Mouse (Mus musculus) mouse embryonic stem cell (cell line): ENCODE results near the gene Mapk8ip1.
"Not testable (repeated sequence)": the region's sequence is repeated elsewhere in the genome, so short reads cannot be mapped to it uniquely, and the experiment has no call there.

ENCODE experiments used
- in situ Hi-C, 2 experiments: fragments of 300-500 bp; cut with MboI; formaldehyde crosslinking; loops; 1 replicate in 1 of 2; 3 replicates in 1 of 2; pipeline ENCODE4 v1.14.3; 2019 to 2020; ENCODE audit warnings: low sequenced_read_pairs in 2 of 2, low pct_unique_long_range_greater_than_20kb in 1 of 2, mixed read lengths in 1 of 2; ENCODE audit not compliant: unreplicated experiment in 1 of 2

Gene Mapk8ip1

DNA sequence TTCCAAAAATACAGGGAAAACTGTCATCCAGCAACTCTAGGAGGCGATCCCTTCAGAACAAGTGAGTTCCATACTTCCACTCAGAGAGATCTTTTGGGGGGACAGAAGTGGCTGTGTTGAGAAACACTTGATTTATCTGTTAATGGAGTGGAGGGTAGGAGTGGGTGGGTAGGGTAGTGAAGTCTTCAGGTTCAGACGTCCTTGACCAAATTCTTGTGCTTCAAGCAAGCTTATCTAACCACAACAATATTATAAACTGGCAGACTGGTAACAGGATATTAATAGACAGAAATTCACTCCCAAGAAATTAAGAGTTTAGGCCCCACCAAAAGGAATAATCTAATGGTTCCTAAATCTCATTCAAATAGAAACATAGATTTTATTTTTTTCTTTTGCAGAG lies 29.0 kb upstream of the Mapk8ip1 start:
- in situ Hi-C loops, result no loop called here

DNA sequence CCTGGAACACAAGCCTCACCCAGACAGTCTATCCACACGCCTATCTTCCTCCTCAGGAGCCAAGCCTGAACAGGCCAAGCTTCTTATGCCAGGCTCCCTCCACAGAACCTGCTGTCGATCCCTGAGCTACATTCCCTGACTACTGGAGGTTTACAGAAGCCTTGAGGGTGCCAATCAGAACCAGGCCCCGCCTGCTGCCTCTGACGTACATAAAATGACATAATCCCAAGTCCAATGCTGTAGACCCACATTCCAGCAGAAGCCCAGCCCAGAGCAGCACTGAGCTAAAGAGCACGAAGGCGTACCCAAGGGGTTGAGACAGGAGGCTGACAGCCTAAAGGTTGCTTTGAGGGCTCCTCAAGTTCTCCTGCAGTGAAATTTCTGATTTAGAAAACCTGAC lies 26.8 kb upstream of the Mapk8ip1 start:
- in situ Hi-C loops, result no loop called here

DNA sequence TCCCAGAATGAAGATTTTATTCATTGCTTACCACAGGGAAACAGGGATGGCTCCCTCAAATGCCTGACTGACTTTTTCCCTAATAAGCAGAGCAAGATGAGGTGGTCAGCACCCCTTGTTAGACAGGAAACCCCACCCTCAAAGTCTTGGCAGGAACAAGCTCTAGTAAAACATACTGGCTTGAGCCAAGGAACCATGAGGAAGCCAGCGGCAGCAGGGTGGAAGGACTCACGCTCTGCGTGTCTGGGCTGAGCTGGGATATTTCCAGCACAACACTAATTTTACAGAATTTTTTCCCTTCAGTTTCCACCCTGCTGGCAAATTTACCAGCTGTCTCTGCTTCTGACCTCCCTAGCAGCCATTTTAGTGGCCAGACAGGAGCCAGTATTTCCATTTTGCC lies 25.4 kb upstream of the Mapk8ip1 start:
- in situ Hi-C loops, result no loop called here

DNA sequence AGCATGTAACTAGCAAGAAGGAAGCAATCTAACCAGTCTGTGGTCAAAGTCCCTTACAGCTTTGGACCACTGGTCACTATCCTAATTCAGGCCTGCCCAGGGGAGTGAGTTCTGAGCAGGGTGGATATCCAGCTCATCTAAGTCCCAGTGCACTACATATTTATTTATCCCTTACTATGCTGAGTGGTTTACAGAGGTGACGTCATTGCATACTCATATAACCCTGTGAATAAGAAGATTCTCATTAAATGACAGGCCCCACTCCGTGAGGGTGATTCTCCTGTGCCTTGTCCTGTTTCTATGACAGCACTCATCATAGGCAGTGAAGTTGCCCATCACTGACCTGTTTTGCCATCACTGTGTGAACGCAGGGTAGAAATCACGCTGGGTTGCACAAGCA lies 24.3 kb upstream of the Mapk8ip1 start:
- in situ Hi-C loops, result no loop called here

DNA sequence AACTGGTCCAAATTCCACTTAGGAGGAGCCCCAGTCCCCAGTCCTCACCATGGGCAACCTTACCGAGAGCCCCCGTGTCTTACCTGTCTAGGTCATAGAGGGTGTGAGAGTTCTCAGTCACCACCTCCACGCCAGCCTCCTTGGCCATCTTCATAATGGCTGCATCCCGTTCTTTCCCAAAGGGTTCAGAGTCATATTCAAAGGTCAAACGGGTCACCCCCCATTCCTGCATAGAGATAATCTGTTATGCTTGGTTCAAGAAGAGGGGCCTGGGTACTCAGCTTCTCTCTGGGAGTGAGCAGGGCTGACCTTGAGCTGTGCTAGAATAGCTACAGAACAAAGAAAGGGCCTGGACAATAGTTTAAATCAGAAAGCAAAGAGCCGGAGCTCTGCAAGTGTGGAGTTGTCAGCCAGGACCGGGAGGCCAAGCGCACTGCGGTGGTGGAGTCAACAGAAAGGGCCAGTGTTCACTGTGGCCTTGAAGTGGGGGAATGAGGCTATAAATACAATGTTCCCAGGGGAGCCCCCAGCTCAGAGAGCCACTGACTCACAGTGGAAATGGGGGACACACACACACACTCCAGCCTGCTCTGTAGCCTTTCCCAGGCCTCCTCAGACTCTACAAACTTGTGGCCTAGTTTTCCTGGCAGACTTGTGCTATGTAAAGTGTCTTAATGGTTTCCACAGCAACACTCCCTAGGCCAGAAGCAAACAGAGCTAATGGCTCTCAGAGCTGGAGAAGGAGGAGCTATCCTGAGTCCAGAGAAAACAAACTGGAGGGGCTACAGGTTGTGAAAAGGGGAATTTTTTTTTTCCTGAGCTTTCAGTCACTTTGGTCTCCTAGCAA lies 23.6 kb upstream of the Mapk8ip1 start:
- in situ Hi-C loops, result no loop called here

DNA sequence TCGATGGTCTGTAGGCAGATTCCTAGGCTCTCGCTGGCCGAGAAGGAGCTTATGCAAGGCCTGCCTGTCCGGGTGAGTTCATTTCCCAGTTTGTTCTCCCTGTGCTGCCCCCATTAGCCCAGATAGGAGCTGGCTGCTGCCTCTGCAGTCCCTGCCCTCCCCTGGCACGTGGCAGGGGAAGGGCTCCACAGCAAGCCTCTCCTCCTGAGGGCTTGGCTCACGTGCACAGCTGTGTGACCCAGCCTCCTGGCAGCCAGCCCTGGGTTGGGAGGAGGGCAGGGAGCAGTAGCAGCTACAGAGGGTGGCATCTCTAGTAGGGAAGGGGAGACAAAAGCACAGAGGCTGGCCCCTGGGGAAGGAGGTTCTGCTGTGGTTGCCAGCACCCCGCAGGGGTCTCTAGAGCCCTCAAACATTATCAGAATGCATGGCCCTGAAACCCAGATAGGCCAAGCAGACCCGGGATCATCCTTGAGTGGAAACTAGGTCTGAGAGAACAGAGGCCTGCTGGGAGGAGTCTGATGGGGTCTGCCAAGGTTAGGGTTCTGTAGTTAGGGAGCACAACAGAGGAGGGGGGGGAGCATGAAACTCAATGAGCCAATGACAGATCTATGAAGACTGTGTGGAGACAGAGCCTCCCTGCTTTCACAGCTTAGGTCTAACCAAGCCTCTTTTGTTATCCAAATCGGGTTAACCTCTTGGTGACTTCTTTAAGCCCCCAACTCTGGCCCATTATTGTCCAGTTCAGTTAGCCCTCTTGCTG lies 22.8 kb upstream of the Mapk8ip1 start:
- in situ Hi-C loops, result no loop called here

DNA sequence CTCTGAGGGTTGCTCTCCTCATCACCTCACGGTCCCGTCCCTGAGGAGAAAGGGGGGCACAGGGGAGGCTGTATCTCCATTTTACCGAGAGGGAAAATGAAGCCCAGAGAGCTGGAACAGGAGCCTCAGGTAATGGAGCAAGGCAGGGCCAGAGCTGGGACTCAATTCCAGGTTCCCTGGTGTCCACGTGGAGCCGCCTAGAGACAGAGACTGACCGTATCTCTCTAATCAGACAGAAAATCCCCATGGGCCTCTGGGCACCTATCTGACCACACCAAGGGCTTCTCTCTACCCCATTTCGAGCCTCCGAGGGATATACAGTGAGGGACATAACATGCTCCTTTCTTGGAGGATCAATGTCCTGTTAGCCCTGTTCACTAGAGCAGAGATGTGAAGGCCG lies 22.1 kb upstream of the Mapk8ip1 start:
- in situ Hi-C loops, result no loop called here

DNA sequence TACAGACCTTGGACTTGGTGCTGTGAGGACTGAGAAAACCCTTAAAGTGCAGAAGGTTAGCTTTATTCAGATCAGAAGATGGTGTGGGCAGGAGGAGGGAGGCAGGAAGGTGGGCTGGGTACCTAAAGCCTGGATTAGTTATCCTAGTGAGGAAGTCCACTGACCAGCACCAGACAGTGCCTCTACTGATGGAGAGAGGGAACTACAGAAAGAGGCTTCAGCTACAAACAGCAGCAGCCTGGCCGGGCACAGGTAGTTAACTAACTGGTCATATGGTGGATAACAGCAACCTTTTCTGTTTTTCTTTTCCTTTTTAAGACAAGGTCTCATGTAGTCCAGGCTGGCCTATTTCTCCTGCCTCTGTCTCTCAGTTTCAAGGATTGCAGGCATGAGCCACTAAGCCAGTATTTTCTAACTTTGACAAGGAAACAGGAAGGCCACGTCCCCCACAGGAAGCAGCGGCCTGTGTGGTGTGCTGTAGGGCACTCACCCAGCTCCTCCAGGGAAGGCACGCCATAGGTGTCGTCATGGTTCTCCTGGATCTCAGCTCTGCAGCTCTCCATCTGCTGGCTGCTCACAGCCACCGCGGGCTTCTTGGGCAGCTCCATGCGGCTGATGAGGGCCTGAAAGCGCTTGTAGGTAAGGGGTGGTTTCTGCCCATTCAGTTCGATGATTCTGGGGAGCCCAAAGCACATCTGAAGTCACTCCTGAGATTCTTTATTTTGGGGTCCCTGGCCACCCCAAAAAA lies 21.5 kb upstream of the Mapk8ip1 start:
- in situ Hi-C loops, result no loop called here

DNA sequence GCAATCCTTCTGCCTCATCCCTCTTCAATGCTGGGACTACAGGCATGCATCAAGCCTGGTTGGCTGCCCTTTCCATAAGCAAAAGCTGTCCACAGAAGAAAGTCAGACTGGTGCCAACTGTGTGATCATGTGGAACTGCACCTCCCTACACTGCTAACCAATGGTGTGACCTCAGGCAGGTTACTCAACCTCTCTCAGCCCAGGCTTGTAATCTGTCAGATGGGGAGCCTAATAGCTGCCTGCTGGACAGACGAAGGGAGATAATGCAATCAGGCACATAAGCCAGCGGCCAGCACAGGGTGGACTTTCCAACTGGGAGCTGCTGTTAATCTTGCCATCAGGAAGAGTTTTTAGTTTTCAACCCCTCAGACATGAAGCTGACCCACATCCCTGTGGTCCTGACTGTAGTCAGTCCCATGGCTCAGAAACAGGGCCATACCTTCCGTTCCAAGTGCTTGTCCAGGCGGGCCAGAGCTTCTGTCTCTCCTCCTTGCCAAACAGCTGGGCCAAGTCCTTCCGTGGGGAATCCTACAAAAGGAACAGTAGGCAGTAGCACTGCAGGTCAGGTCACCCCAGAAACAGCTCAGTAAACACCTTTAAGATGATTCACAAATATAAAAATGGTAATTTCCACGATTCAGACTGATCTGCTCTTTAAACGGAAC lies 20.8 kb upstream of the Mapk8ip1 start:
- in situ Hi-C loops, result no loop called here

DNA sequence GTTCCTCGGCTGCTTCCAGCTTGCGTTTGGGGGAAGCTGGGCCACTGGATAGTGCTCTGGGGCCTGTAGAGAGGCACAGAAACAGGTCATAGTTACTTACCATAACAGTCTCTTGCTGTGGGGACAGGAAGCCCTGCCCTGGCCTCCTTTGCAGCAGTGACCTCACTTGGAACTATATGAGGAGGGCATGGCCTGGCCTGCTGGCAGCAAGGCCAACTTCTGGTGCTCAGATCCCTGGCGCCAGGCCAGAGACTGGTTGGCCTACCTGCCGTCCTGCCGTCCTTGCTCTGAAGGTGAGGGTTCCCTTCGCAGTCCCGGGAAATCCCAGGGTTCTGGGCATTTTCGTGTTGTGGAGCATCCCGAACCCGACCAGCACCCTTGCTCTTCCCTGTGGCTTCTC lies 10.6 kb upstream of the Mapk8ip1 start:
- in situ Hi-C loops, result no loop called here

DNA sequence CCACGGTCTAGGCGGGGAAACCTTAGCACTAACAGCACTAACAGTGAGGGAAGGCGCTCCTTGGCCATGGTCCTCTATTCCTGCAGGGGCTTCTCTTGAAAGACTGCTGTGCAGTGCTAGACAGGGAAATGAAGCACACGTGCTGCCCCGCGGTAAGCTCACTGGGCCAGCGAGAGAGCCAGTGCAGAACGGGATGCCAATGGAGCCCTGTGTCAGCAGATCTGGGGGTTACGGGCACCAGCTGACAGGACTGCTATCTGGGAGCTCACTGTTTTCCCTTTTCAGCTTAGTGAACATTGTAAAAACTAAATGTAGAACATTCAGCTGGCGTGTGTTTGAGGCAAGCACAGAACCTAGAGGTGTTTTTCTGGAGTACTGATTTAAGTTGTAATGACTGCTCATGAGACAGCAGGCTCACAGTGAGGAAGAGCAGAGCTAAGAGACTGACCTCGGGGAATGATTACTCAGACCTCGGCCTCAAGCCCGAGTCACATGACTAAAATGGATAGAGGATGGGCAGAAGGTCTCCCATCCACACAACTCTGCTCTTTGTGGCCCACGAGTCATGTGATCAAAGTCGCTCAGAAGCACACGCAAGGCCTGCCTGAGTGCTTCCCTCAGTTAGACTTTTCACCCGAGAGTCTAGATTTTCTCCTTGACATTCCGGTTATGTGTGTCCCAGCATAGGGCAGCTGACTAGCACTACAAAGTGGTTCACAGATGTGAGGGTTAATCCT lies 7.4 kb upstream of the Mapk8ip1 start:
- in situ Hi-C loops, result no loop called here

DNA sequence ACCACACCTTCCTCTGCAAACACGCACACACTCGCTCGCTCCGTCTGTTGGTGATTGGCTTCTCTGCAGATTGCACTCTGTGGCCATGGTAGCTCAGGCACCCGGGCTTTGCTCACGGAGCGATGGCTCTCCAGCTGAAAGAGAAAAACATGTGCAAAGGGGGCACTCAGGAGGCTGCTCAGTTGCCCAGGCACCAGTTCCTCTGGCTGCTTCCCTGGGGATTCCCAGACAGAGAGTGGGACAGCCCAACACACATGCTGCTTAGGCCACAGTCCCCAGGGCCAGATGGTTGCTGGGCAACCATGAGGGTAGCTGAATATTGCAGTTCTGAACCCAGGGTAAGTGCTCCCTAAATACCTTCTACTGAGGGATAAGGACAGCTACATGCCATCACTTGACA lies 4.6 kb upstream of the Mapk8ip1 start:
- in situ Hi-C loops, result no loop called here

DNA sequence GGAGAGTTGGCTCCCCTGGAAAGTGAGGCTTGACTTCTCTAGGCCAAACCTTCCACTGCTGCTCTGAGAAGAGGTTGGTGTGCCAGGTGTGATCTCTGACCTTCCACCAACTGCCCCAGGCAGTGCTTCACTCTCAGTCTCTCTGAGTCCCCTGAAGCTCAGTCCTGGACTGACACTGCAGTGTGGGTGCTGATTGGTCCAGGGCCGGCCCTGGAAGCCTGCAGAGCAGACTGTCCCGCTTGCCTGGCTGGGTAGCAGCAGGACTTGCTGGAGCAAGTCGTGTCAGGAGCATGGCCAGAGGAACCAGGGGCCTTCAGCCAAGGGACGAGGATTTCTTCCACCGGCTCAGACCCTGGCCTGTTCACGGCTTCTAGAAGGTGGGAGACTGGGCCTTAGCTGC lies 3.7 kb upstream of the Mapk8ip1 start:
- in situ Hi-C loops, result no loop called here

DNA sequence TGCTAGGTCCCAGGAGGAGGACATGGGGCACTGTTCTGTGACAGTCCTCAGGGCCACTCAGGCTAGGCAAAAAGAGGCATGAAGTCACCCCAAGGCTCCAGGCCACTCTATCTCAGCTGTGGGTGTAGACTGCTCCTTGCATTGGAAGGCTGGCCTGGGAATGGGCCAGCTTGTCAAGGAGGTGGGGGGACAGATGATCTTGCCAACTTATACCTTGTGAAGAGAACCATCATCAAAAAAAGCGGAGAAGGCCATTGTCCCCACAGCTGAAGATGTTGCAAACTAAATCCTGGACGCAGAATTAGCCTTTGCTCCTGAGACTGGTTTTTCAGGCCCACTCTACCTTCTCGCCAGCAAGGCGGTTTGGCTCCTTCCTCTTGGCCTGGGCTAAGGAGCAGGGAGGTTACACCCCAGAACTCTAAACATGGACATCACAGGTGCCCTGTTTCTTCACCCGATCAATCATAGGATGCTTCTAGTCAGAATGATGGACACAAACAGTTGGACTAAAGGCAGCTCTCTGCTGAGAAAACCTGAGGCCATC lies 2.8 kb upstream of the Mapk8ip1 start:
- in situ Hi-C loops, result no loop called here

DNA sequence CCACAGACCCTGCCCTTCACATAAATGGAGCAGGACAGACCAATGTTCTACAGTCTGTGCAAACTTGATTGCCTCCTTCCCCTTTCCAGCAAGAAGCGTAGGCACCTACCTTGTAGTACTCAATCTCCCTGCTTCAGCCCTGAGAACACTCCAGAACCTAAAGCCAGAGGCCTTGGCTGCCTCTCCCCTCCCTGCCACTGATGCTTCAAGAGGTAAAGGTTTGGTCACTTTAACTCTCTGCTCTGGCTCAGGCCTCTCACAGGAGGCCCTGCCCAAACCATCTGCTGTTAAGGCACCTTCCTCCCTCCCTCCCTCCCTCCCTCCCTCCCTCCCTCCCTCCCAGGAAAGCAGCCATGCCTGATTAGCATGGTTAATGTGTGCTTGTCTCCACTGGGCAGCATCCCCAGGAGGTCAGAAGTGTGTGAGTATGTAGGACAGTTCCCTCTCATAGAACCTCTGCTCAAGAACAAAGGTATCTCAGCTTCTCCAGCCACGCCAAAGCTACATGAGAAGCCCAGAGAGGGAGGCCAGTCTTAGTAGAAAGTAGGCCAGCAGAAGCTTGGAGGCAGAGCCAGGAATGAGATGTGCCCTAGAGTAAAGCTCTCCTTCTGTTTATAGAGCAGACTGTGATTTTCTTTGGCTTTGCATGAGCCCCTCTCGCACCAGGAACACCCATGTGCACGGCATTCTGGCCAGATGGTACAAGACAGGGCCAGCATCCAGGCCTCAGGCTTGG lies 1.7 kb upstream of the Mapk8ip1 start:
- in situ Hi-C loops, result no loop called here

DNA sequence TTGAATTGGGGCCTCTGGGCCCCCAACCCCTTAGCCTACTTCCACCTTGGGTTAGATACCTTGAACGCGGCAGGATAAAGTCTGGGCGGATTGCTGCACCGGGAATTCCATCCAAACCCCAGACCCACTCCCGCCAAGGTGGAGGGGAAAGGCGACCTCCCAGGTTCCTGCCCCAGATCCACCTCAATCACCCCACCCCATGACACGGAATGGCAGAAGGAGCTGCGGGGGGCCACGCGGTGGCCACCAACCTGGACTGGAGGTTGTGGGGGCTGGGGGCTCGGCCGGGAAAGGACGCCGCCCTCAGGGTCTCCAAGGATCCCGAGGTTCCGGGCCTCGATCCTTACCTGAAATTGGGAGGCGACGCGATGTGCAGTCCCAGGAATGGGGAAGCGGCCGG lies 381 bp downstream of the Mapk8ip1 start:
- in situ Hi-C loops, result no loop called here

DNA sequence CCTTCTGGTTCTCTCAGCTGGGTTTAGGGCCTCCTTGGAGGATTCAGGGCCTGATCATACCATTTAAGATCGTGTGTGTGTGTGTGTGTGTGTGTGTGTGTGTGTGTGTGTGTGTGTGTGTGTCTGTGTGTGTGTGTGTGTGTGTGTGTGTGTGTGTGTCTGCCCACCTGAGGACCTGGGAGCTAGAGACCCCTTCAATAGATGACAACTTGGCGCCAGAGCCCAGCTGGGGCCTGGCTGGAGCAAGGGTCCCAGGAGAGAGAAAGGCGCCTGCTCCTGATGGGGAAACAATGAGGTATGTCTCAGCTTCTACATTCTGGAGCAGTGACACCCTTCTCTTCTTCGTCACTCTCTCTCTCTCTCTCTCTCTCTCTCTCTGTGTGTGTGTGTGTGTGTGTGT lies 1.2 kb downstream of the Mapk8ip1 start:
- in situ Hi-C loops, result not testable (repeated sequence)
